Mouse (Mus musculus) liver, embryonic 13.5 days (tissue): ENCODE measurements around the gene Vtcn1. TPM values are rescaled to one million over a fixed set of nuclear protein-coding genes. Genes with fewer than 3 reads are reported as not detected.

ENCODE experiments used
- ATAC-seq: fragments of 200-750 bp; cut with Nextera tagmentation; 2 replicates; pipeline ENCODE4 v1.8.0; 2017; ENCODE audit warnings: low read depth, mild to moderate bottlenecking, moderate number of reproducible peaks, moderate library complexity
- DNase-seq: peaks from one replicate; pipeline ENCODE4 v3.0.0; 2022
- H3K27ac ChIP-seq: fragments of 300-500 bp; sonication (generic); 2 replicates; pipeline ENCODE4 v1.5.1; 2015; ENCODE audit warnings: moderate library complexity, mild to moderate bottlenecking, inconsistent platforms
- H3K27me3 ChIP-seq: fragments of 300-500 bp; sonication (generic); 2 replicates; pipeline ENCODE4 v1.6.1; 2015; ENCODE audit warnings: mild to moderate bottlenecking, inconsistent platforms
- H3K36me3 ChIP-seq: fragments of 300-500 bp; sonication (generic); 2 replicates; pipeline ENCODE4 v1.6.1; 2015; ENCODE audit warnings: mild to moderate bottlenecking, inconsistent platforms
- H3K4me1 ChIP-seq: fragments of 300-500 bp; sonication (generic); replicated peaks from 2 replicates; pipeline ENCODE4 v1.6.1; 2015; ENCODE audit warnings: inconsistent platforms
- H3K4me2 ChIP-seq: fragments of 300-500 bp; sonication (generic); 2 replicates; pipeline ENCODE4 v1.6.1; 2015; ENCODE audit warnings: inconsistent platforms, mild to moderate bottlenecking, moderate library complexity
- H3K4me3 ChIP-seq: fragments of 300-500 bp; sonication (generic); replicated peaks from 2 replicates; pipeline ENCODE4 v1.5.1; 2015; ENCODE audit warnings: mild to moderate bottlenecking, inconsistent platforms
- H3K9ac ChIP-seq: fragments of 300-500 bp; sonication (generic); 2 replicates; pipeline ENCODE4 v1.6.1; 2015; ENCODE audit warnings: mild to moderate bottlenecking, inconsistent platforms
- H3K9me3 ChIP-seq: fragments of 300-500 bp; sonication (generic); replicated peaks from 2 replicates; pipeline ENCODE4 v1.6.1; 2016; ENCODE audit warnings: inconsistent platforms
- WGBS: fragments of 180-500 bp; shearing (Covaris S2); methylation state at CpG from one replicate; pipeline ENCODE4 v1.1.7; 2015; ENCODE audit not compliant: insufficient replicate concordance; 5-methylcytosine and 5-hydroxymethylcytosine counted together
- polyA plus RNA-seq: library from polyadenylated mRNA; unstranded; fragments of >200 nt; fragmentation: Nextera tagmentation; extraction: Ambion mirVana; gene quantifications from 2 replicates; pipeline ENCODE4 v1.2.1, GENCODE M21; 2015

Gene Vtcn1
- polyA plus RNA-seq, result not detected in 2 replicates

DNA sequence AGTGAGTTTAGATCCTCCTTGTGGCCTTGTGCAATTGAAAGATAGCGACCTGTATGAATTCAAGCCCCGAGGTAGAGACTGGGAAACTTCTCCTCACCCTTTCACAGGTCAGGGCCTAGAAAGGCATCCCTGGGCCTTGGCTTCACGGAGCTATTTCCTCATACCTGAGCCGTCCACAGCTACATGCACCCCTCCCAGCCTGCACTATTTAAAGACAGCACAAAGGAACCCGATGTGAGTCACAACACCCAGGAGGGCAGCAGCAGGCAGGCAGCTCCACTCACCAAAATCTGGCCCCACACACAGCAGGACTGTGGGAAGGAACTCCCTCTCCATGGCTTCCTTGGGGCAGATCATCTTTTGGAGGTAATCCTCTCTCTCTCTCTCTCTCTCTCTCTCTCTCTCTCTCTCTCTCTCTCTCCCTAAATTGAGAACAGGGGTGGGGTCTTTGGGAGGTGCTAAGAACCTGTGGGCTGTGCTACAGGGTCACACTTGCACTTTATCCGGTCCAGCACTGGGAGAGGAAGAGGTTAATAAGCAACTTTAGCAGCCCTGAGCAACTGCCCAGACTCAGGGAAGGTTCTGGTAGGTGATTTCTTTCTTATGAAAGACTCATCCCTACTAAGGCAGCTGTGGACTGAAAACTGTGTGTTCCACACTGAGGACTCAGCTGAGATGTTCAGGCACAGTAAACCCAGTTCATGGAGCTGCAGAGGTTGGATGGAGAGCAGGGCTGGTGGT is at the start of gene Vtcn1:
Vtcn1 (plus strand) TSS at position 235 of the 741 bp plus-strand sequence.
- Histone ChIP-seq H3K9ac (no peak within 1 kb of the TSS), H3K9me3 (no peaks in the 10 kb centered on the region), H3K27me3 (no peaks in the 10 kb centered on the region), H3K4me2 (no peak within 1 kb of the TSS), H3K4me3 (no peak within 1 kb of the TSS), H3K27ac (no peak within 1 kb of the TSS), H3K4me1 (no peaks in the 10 kb centered on the region), H3K36me3 (no peaks in the 10 kb centered on the region)
- WGBS, result 28% methylated on average over 6 of the region's 6 CpGs
- DNase-seq (no peak), ATAC-seq (no peak)

DNA sequence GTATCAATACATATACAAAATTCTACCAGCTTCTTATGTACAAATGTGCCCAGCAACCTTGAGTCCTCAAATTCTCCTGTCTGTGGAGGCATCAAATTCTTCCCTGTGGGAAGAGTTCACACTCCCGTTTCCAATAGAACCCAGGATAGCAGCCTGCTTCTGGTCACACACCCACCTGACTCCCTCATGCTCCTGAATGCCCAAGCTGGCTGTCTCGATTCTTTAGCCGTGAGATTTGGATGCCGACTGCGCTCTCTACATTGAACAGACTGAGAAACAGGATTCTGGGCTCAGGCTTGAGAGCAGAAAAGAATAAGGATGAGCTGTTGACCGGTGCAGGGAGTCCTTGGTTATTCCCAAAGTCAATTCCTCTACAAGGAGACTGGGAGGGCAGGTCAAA is 48.3 kb upstream of the Vtcn1 start:
- Histone ChIP-seq H3K4me3 (no peak overlapping the region), H3K9ac (no peak overlapping the region), H3K4me2 (no peak overlapping the region), H3K4me1 (no peaks in the 10 kb centered on the region), H3K27me3 (no peaks in the 10 kb centered on the region), H3K9me3 (no peaks in the 10 kb centered on the region), H3K27ac (no peak overlapping the region), H3K36me3 (no peaks in the 10 kb centered on the region)
- no peak for ATAC-seq
- 71% methylated on average over 6 of the region's 6 CpGs for WGBS
- no peak for DNase-seq

DNA sequence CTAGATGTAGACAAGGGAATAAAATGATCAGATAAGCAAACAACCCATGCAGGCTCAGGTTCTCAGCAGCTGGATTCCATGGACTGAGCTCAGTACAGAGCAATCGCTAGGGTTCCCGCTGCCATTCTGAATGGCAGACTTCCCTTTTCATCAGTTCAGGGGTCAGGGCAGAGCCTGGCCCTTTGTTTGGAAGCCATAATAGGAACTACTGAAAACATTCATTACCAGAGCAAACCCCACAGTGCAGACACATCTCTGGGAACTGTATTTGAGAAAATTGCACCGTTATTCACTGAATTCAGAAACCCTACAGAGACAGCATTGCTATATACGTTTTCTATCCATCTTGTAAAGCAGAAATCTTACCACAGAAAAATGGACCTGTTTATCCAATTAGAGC is 47.7 kb upstream of the Vtcn1 start:
- Histone ChIP-seq H3K9ac (no peak overlapping the region), H3K9me3 (no peaks in the 10 kb centered on the region), H3K36me3 (no peaks in the 10 kb centered on the region), H3K27me3 (no peaks in the 10 kb centered on the region), H3K27ac (no peak overlapping the region), H3K4me3 (no peak overlapping the region), H3K4me1 (no peaks in the 10 kb centered on the region), H3K4me2 (no peak overlapping the region)
- DNase-seq (no peak), ATAC-seq (no peak)
- 48% methylated on average over 4 of the region's 4 CpGs for WGBS

DNA sequence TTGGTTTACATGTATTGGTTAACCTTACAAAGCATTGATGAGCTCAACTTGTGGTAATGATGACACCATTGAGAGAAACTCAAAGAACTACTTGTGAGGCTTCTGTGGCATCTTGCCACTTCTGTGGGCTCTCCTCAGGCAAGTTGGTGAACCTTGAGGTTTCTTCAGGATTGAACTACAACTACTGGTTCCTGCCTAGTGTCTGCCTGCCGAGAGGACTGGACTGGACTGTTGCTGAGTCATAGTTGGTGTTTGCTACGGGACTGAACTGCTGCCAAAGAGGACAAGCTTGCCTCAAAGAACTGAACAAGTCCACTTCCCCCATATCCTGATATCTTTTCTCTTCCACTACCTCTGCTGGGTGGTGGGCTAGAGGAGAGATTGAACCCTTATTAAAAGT is 39.2 kb upstream of the Vtcn1 start:
- DNase-seq (no peak), ATAC-seq (no peak)
- Histone ChIP-seq H3K9ac (no peak overlapping the region), H3K4me2 (no peak overlapping the region), H3K4me3 (no peak overlapping the region), H3K27ac (no peak overlapping the region), H3K4me1 (no peaks in the 10 kb centered on the region), H3K36me3 (no peaks in the 10 kb centered on the region), H3K27me3 (no peaks in the 10 kb centered on the region), H3K9me3 (no peaks in the 10 kb centered on the region)
- 20% methylated on average over 2 of the region's 2 CpGs for WGBS

DNA sequence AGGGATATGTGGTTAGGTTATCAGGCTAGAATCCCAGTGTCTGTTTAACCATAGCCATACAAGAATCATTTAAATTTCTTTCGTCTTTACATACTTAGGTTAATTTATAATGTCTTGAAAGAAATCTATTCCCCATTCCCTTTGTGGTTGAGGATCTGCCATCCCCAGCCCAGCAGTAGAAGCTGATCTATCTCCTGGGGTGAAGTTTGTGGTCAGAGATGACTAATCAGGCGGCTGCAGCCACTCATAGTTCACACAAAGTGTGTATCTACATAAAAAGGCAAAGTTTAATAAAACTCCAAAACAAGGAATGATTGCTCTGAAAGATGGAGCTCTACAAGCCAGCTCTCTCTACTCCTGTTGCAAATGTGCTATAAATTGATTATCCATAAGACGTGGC is 33.6 kb upstream of the Vtcn1 start:
- Histone ChIP-seq H3K9ac (no peak overlapping the region), H3K4me1 (no peaks in the 10 kb centered on the region), H3K36me3 (no peaks in the 10 kb centered on the region), H3K27me3 (no peaks in the 10 kb centered on the region), H3K4me3 (no peak overlapping the region), H3K9me3 (no peaks in the 10 kb centered on the region), H3K27ac (no peak overlapping the region), H3K4me2 (no peak overlapping the region)
- DNase-seq (no peak), ATAC-seq (no peak)
- 23% methylated on average over 3 of the region's 3 CpGs for WGBS

DNA sequence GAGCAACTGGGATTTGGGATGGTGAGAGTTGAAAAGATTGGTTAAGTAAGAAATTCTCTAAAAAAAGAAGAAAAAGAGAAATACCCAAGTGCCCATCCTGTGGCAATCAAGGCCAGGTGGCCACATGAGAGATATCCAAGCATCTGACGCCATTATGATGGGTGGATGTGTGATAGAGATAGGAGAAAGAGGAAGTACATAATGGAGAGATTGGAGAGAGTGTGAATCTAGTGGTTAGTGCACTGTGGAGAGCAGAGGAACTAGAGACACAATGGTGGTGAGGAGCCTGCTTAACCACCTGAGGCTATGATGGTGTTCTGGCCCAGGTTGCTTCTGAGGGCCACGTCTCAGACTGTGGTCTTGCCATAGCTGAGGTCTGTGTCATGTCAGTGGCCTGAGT is 31.9 kb upstream of the Vtcn1 start:
- H3K4me1 ChIP-seq, result no peaks in the 10 kb centered on the region
- no peak overlapping the region for H3K27ac ChIP-seq
- no peak overlapping the region for H3K4me3 ChIP-seq
- no peak overlapping the region for H3K9ac ChIP-seq
- DNase-seq, result no peak
- no peaks in the 10 kb centered on the region for H3K27me3 ChIP-seq
- no peaks in the 10 kb centered on the region for H3K9me3 ChIP-seq
- H3K36me3 ChIP-seq, result no peaks in the 10 kb centered on the region
- WGBS, result 17% methylated on average over 2 of the region's 2 CpGs
- H3K4me2 ChIP-seq, result no peak overlapping the region
- ATAC-seq, result no peak

DNA sequence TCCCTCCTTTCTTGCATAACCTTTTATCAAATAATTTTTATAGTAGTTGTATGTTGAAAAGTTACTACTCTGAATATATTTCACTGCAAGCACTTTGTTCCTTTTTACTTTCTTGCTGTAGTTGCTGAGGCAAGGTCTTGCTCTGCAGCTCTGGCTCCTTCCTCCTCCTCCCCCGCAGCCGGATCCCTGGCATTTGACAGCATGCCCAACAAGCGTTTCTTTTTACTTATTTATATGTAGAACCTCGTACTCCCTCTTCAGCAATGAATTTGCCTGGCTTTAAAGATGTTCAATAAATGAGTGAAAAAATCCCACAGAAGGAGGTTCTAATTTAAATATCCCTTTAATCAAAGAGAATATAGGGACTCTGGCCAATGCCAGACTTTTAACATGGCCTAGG is 28.7 kb upstream of the Vtcn1 start:
- DNase-seq (no peak), ATAC-seq (no peak)
- H3K9ac ChIP-seq, result no peak overlapping the region
- no peaks in the 10 kb centered on the region for H3K9me3 ChIP-seq
- no peak overlapping the region for H3K4me2 ChIP-seq
- no peaks in the 10 kb centered on the region for H3K4me1 ChIP-seq
- H3K4me3 ChIP-seq, result no peak overlapping the region
- no peaks in the 10 kb centered on the region for H3K27me3 ChIP-seq
- no peaks in the 10 kb centered on the region for H3K36me3 ChIP-seq
- 71% methylated on average over 4 of the region's 4 CpGs for whole genome bisulfite sequencing
- no peak overlapping the region for H3K27ac ChIP-seq

DNA sequence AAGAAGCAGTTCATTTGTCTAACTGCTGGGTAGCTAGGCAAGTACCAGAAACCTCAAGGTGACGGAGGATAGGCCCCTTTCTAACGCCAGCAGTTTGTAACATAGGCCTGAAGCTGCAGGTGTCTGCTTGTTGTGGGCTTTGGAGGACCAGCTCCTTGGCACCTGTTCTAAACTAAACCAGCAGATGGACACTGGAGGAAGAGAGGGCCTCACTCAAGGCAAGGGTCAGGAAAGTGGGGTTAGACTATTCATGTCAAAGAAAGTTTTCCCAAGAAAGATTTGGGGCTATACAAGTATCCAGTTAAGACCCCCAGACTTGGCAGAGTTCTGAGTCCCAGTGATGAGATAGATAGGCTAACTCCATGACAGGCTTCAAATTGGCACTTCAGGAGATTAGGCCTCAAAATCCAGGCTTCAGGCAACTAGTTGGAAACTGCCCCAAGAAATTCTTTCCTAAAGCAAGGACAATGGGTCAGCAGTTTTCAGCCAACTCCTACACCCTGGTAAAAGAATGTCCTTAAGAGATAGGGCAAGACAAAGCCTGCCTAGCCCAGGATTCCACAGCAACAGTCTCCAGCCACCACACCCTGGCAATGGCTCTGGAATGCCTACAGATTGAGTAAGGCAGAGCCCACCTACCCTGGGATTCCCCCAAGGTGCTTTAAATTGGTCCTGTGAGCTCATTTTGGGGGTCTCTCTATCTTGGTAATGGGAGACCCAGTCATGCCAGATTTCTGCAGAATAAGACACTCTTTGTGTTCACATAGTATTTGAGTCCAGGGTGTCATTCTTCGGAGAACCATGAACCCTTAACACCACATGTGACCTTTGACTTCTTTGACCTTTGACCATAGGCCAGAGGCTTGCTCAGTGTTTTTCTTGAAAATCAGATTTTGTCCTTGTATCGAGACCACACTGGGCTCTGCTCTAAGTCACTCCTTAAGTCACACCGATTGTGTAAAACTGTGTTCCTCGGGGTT is 27.8 kb upstream of the Vtcn1 start:
- no peak for DNase-seq
- no peaks in the 10 kb centered on the region for H3K36me3 ChIP-seq
- H3K4me2 ChIP-seq, result no peak overlapping the region
- H3K27ac ChIP-seq, result no peak overlapping the region
- no peaks in the 10 kb centered on the region for H3K4me1 ChIP-seq
- no peaks in the 10 kb centered on the region for H3K9me3 ChIP-seq
- 71% methylated on average over 6 of the region's 6 CpGs for WGBS
- no peak for ATAC-seq
- H3K27me3 ChIP-seq, result no peaks in the 10 kb centered on the region
- no peak overlapping the region for H3K9ac ChIP-seq
- no peak overlapping the region for H3K4me3 ChIP-seq

DNA sequence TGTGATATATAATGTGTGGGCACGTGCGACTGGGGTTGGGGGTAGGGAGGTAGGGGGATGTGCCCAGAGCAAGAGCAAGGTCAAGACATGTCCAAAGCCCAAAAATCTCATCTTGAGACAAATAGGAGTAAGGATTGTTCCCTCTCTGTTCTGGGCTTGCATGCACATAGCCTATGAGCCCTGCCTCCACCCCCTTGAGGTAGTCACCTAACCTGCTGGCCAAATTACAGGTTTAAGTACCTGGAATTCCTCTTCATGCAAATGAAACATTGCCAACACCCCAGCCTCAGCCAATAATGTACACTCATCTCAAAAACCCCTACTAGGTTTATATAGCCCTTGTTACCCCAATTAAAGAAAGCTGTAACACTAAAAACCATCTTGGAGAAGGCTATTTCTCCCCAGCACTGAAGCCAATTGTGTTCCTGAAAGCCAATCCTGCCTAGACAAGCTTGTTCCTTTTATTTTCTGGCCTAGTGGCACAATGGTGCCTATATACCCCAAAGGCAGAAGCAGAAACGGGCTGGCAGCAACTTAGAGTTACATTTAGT is 26.3 kb upstream of the Vtcn1 start:
- Histone ChIP-seq H3K9me3 (no peaks in the 10 kb centered on the region), H3K36me3 (no peaks in the 10 kb centered on the region), H3K4me1 (no peaks in the 10 kb centered on the region), H3K27me3 (no peaks in the 10 kb centered on the region), H3K9ac (no peak overlapping the region), H3K27ac (no peak overlapping the region), H3K4me3 (no peak overlapping the region), H3K4me2 (no peak overlapping the region)
- no peak for ATAC-seq
- 72% methylated on average over 3 of the region's 3 CpGs for WGBS
- no peak for DNase-seq

DNA sequence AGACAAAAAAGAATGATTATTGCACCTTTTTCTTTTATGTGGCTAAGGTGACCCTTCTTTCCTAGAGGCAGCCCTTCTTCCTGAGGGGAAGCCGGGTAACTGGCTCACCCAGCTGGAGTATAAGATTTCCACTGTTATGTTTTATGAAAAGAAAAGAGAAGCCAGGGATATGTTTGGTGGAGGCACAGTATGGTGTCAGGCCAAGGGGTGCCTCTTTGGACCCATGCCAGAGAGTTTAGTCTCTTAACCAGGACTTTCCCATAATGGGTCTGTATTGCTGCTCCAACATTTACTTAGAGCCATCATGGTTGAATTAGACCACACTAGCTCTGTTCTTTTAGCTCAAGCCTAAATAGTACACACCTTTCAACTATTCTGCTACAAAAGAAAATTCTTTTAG is 20.3 kb upstream of the Vtcn1 start:
- Histone ChIP-seq H3K27me3 (no peaks in the 10 kb centered on the region), H3K4me3 (no peak overlapping the region), H3K9me3 (no peaks in the 10 kb centered on the region), H3K9ac (no peak overlapping the region), H3K4me2 (no peak overlapping the region), H3K4me1 (no peaks in the 10 kb centered on the region), H3K36me3 (no peaks in the 10 kb centered on the region), H3K27ac (no peak overlapping the region)
- 61% methylated on average over 1 of the region's 1 CpGs for WGBS
- ATAC-seq (no peak), DNase-seq (no peak)

DNA sequence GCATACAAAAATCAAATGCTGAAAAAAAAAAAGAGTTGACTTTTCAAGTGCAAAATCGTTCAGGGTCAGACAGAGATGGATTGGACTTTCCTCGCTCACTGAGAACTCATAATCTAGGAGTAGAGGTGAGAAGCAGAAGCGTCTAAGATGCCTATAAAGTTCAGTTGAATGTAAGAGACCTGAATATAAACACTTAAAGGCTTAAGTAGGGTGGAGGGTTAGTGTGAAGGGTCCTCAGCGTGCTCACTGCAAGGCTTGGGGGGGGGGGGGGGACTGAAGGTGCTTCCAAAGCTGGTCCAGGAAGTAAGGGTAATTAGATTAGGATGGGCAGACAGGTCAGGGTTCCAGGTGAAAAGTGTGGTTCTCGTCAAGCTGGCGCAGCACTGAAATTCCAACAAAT is 19.3 kb upstream of the Vtcn1 start:
- H3K27ac ChIP-seq, result no peak overlapping the region
- no peaks in the 10 kb centered on the region for H3K4me1 ChIP-seq
- 58% methylated on average over 6 of the region's 6 CpGs for WGBS
- no peaks in the 10 kb centered on the region for H3K36me3 ChIP-seq
- no peaks in the 10 kb centered on the region for H3K27me3 ChIP-seq
- H3K9me3 ChIP-seq, result no peaks in the 10 kb centered on the region
- no peak overlapping the region for H3K9ac ChIP-seq
- no peak for DNase-seq
- no peak overlapping the region for H3K4me3 ChIP-seq
- no peak for ATAC-seq
- no peak overlapping the region for H3K4me2 ChIP-seq
